Mouse (Mus musculus) retina, postnatal 7 days (tissue): Measurements from ENCODE around the gene Slc6a12.

Experiments
- DNase-seq: peaks from one replicate; pipeline ENCODE4 v3.0.0-alpha.2; 2012; ENCODE audit warnings: low read depth, low spot score

Gene Slc6a12

DNA sequence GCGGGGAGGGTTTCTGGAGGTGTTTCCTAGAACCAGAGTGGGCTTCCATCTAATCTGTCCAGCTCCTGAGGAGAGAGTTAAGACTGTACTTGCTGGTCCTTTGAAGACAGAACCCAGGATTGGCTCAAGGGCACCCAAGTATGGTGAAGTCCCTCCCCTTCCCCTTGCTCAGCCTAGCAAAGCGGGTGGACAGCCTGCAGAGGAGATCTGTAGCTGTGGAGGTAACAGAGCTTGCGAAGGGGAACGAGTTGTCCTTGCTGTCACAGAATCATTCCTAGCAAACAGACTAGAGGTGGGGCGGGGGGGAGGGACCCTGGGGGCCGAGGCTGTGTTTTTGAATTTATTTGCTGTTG is 871 bp downstream of the Slc6a12 start:
- DNase-seq: no peak

DNA sequence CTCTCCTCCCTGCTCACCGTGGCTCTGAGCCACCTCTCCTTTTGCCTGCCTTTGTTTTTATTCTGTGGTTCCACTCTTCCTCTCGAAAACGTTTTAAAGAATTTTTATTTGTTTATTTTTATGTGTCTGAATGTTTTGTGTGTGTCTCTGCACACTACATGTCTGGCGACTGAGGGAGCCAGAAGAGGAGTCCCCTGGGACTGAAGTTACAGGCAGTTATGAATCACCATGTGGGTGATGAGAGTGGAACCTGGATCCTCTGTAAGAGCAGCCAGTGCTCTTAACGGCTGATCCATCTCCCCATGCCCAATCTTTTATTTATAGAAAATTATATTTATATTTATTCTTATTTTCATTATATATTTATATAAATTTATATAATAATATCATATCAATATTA is 1.5 kb downstream of the Slc6a12 start:
- no peak for DNase-seq

DNA sequence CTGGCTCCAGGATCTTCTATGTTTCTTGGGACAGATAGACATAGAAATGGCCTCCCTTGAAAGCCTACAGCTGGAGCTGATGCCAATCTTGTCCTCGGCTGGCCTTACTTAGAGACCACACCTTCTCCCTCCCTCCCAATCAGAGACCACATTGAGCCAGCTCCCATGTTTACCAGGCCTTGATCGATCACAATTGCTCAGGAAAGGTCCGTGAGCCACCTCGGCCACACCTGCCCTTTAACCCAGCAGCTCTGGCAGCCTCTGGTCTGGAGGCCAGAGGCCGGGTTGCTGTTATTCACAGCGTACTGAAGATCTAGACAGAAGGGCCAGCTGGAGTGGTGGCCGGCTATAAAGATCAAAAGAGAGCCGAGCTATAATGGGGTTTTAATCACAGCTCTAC is 3.6 kb downstream of the Slc6a12 start:
- no peak for DNase-seq

DNA sequence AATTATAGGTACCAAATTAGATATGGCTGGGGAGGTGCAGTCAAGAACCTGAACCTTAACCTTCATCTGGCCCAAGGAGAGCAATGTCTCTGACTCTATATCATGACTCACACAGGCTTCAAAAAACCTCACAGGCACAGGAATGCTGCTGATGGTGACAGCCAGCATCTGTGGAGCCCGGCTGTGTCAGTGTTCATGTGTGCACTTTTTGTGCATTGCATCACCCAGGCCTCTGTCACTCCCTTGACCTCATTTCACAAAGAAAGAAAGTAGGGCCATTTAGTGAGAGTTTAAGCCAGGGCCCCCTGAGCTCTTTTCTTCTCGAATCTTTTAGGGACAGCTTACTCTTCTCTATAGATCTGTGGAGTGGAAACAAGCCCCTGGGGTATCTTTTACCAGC is 9.4 kb downstream of the Slc6a12 start:
- DNase-seq: no peak

DNA sequence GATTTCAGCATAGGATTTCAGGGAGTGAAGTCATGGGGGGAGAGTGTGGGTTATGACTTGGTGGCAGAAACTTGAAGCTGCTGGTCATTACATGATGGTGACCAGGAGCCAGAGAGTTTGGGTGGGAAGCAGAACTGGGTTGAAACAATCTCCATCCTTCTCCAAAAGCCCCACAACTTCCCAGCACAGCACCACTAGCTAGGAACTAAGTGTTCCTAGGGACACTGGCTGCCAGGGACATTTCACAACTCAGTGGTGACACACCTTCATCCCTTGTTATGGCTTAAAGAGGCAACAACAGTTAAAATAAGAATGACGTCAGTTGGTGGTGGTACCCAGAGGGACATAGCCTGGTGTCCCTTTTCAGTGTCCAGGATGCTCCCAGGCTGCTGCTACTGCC is 13.2 kb downstream of the Slc6a12 start:
- no peak for DNase-seq

DNA sequence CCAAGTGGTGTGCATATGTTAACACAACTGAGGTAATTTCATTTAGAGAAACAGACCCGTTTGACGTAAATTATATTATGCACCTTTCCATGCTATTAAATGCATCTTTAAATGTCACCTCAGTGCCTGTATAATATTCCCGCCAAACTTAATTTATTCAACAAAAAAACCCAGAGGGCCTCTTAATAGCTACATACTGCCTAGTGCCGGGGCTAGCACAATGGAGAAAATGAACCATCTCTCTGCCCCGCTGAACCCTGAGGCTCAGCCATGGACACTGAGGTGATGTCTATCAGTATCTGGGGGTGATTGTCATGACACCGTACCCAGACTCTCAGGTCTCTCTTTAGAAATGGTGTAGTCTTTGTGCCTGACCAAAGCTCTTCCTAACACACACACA is 14.4 kb downstream of the Slc6a12 start:
- no peak for DNase-seq

DNA sequence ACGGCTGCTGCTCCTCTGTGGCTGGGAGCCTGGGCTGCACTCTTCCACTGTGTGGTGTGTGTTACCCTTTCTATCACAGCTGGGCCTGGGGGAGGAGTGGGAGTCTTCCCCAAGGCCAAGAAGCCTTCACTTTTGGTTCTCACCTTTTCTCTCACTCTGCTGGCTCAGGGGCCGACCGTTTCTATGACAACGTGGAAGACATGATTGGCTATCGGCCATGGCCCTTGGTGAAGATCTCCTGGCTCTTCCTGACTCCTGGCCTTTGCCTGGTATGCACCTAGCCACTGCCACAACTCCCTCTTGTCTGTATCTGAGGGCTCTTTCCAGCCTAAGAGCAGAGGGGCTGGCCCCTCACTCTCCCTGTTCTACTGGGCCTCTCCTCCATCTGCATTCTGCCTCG is 20.2 kb downstream of the Slc6a12 start:
- DNase-seq: no peak

DNA sequence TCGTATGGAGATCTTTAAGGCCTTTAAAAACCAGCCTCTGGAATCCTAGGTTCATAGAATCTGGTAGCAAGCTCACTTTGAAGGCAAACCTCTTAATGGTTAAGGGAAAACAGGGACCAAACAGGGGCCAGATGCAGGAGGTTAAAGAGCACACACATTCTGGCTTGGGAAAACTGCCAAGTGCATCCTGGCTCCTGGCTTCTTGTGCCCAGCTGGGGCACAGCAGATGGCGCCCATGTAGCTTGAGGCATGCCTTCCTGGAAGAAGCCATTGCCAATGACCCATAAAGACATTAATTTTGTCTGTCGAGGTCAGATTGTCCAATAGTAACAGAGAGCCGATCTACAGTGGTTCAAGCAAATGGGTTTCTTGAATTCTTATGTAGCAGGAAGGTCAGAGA is 21.1 kb downstream of the Slc6a12 start:
- DNase-seq: no peak

DNA sequence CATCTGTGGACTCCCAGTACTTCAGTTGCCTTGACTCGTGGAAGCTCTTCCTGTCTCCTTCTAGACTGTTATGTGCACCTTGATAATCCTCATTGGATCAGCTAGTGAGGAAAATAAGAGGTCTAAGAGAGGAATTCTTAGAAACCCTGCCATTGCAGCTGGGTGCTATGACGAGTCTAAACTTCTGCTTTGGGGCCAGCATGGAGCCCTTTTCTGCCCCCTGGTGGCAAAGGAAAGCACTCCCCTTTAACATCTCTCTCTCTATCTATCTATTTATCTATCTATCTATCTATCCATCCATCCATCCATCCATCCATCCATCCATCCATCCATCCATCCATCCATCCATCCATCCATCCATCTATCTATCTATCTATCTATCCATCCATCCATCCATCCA is 23.7 kb downstream of the Slc6a12 start:
- peak; percentile 9 for DNase-seq

DNA sequence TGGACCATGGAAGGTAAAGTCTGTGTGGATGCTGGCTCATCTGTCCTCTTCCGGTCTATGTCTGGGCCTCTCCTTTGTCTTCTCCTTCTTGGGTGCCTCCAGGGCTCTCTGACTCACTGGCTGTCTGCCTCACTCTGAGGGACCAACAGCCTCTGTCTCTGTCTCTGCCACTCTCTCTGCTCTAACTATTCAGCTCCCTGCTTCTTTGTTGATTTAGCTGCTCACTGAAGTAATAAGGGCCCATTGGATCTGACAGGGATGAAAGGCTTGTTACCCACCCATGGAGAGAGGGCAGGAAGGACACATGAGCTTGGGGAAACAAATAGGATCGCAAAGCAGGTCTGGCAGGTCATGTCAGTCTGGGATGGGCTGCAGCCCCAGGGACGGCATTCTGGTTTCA is 24.2 kb downstream of the Slc6a12 start:
- DNase-seq: no peak

DNA sequence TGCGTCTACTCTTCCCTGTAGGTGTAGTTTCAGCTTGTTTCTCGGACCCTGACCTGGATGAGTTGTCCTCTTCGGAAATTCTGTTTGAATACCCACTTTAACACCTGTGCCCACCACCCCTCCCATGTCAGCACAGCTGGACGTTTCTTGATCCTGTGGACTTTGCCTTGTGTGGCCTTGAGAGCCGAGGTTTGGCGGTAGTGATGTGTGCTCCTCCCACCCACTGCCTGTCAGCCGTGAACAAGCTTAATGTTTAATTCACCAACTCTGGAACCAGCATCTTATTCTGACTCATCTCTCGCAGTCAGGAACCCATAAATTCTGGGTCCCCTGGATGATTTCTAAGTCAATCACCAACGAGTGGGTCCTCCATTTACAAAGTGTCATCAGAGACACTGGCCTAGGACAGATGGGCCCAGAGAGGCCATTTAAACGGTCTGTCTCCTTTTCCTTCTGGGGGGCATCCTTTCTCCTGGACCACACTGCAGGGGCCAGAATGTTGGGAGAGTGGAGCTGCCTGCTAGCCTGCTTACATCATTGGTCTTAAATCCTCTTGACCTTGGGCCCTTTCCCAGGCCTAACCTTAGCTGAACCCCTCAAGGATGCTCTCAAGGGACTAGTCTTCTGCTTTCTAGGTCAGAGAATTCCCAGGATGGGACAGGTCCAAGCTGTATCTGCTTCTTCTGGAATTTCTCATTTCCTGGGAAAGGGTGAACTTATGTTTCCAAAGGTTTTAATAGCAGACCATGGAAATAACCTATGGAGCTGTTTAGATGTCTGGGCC is 28.5 kb downstream of the Slc6a12 start:
- DNase-seq: no peak

DNA sequence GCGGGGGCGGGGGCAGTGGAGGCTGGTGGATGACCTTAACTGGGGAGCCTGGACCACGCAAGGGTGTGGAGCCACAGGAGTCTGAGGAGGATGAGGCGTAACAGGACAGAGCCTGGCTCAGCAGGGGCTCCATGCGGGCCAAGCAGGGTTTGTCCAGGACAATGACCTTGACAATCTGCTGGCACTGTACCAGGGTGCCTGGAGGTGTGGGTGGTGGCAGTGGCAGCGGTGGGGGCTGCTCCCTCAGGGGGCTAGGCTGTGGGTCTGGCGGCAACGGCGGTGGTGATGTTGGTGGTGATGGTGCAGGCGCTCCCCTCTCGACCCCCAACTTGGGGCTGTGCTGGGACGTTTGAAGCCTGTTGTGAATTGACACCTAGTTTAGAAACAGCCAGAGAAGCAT is 33.3 kb downstream of the Slc6a12 start:
- DNase-seq: no peak

DNA sequence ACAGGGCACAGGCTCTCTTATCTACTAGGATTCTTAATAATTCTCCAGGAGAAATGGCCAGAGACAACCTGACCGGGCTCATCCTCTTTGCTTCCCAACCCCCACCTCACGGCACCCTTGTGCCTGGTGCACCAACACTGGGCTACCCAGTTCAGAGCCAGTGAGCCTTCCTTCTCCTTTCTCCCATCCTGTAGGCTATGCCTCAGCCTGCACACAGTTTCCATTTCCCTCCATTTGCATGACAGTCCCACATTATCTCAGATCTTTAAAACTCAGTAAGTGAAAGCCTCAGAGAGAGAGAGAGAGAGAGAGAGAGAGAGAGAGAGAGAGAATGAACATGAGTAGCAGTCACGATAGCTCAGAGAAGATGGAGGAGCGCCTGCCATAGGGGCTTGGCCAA is 35.4 kb downstream of the Slc6a12 start:
- DNase-seq: no peak

DNA sequence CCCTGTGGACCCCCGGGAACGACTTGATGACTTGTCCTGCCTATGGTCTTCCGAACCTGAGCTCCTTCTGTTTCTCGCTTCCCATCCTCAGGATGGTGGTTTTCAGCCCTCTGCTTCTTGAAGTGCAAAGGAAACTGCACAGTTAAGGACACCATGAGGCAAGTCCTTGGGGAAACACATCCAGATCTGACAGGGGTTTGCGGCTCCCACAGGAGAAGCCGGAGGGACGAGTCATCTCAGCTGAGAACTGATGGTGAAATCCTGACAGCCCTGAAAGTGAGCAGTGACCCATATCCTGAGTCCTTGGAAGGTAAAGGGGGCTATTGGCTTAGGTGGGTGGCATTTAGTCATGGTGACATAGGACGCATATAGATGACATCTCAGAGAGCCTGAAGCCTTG is 37.7 kb downstream of the Slc6a12 start:
- no peak for DNase-seq

DNA sequence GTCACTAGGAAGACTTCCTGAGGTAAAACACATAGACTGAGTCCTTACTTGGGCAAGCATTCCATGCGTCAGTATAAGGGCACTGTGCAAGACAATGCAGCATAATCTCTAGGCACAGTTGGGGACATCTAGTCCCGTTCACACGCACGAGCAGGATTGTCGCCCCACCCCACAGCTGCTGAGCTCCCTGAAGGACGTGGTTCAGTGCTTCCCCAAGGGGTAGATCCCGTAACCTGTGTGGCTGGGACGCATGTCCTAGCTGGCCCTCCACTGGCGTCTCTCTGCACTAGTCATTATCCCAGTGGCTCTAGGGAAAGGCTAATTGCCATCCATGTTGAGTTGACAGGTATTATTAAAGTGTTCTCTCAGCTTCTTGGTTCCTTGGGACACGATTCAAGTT is 39.2 kb downstream of the Slc6a12 start:
- no peak for DNase-seq

DNA sequence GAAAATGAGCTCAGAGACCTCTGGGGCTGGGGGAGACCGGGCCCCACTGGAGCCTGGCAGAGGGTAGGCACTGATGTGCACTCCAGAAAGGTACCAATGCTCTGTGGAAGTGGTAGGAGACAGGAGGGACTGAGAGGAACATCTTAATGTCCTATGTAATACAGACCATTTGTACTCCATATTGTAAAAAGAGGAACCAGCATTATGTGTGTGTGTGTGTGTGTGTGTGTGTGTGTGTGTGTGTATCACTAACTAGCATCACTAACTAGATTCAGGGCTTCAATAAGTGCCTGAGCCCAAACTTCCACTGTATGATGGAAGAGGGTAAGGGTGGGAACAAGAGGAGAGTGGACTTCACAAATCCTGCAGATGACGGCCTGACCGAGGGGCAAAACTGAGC is 42.5 kb downstream of the Slc6a12 start:
- no peak for DNase-seq

DNA sequence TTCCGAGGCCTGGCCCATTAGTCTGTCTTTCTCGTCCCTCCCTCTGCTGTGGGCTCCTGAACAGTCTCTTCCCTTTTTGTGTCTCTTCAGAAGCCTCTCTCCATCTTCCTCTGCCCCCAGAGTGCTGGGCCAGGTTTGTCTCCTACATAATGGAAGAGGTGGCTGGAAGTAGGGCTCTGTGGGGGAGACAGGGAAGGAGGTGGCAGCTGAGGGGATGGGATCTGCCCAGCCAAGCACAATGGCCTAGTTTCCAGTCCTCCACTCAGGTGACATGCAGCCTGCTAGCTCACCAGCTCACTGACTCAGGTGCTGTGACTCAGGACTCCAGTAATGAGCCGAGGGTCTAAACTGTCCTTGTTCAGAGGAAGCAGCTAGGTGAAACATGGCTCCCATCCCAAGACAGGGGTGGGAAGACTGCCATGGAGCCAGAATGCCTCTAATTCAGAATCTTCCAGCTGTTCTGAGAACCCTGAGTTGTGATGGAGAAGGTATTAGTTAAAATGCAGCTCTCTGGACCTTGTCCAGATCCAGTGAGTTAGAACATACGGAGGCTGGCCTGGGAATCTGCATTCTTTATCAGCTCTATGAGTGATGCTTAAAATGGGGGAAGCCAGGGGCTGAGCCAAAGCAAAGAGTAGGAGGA is 49.9 kb downstream of the Slc6a12 start:
- no peak for DNase-seq

DNA sequence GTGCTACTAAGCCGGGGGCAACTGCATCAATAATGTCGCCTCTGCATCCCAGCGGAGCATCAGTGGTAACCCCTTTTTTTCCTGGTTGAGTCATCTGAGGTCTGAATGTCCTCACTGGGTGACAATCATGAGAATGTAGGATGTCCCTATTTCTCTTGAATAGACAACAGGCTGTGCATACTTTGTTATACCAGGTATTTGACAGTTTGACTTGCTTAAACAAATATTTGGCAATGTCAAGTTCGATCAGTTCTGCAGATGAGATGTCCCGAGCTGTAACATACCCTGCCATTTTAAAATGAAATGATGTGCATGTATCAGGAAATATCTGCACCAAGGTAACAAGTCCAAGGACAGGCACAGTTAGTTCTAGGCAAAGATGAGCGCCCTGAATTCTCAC is 58.3 kb downstream of the Slc6a12 start:
- no peak for DNase-seq

DNA sequence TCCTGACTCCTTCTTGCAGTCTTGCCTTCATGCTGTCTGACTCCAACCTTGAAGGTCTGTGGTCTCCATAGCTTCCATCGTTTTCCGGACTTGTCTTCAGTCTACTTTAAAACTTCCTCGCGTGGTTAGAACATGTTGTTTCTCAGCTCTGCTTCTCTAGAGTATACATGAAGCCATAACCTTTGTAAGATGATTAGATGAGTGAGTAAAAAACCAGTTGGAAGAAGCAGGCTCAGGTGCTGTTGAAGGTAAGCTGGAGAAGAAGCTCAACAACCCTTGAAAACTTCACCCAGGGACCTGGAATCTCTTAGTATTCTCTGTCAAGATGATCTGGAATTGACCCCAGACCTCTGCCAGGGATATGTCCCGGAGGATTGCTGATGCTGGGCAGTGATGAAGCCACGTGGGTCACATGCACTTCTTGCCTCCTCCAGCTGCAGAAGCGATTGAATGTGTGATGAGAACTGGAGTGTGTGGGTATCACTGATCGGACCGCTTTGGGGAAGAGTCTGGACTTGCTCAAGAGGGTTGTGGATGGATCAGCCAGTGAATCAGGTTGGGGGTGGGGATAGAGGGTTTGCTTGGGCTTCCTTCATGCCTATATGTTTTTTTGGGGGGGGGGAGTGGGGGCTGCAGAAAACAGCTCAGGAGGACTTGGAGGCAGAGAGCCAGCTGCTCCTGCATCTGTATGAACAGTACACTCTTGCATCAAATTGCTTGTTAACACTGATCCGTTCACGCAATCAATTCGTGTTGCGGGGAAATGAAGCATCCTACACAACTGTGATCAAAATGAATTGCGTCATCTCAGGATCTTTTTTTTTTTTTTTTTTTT is 59.2 kb downstream of the Slc6a12 start:
- no peak for DNase-seq

DNA sequence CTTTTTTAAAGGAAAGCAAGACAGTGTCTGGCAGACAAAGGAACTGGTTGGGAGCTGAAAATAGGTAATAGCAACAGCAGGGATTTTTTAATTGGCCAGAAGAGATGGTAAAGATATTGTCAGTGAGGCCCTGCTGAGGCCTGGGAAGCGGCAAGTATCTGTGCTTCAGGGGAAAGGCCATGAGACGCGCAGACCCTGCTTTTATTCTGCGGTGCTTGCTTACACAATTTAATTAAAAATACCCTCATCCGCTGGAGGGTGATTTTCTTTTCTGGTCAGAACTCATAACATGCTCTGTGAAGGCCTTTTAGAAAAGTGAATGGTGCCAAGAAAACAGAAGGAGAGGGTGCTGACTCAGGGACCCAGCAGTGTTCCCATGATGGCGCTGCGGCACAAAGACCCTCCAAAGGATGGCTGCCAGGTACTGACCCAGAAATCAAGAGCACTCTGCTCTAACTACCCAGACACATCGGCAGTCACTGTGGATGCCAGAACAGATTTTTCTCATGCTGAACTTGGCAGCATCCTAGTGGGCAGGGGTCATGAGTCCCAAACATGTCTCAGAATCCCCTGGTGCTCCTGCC is 59.9 kb downstream of the Slc6a12 start:
- no peak for DNase-seq

DNA sequence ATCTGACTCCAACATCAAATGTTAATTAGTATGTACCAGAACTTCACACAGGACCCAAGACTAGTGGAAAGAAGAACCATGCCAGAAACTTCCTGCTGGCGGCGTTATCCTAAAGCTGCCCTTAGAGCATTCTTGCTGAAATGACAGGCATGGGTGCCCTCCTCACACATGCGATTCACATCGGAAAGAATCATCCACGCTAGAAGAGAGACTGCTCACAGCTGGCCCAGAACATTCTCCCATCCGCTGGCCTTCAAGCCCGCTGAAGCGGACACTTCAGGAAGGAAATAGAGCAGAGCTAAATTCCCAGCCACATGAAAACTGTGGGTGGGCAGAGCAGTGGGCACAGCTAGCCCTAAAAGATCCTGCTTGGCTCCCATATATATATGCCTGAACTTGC is 62.4 kb downstream of the Slc6a12 start:
- no peak for DNase-seq

DNA sequence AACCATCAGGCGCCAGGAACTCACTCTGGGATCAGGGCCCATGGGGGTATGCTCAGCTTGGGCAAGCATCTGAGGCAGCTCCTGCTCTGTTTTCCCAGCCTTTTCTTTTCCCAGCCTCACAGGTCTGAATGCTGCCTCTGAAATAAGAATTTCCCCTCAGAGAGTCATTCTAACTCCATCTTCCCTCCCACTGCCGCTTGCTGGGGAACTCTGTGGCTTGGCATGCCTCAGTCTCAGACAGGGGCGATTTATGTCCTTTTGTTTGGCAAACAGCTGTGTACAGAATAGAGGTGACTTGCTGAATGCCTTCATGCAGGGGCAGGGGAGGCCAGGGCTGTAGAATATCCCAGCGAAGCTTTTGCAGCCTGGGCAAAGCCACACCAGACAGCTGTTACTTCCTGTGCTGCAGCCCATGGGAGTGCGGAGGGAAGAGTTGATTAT is 64.7 kb downstream of the Slc6a12 start:
- no peak for DNase-seq
